Mouse (Mus musculus) ES-E14 (cell line): ENCODE results near the gene Klc2.

ENCODE experiments used
- HCFC1 ChIP-seq: IDR thresholded peaks from 2 replicates; pipeline ENCODE4 v1.6.1; 2012; ENCODE audit warnings: low read length, inconsistent platforms, borderline replicate concordance; ENCODE audit not compliant: insufficient read depth
- MAFK ChIP-seq: IDR thresholded peaks from 2 replicates; pipeline ENCODE4 v1.6.1; 2014; ENCODE audit warnings: mild to moderate bottlenecking, low read depth, low read length, inconsistent platforms; ENCODE audit not compliant: insufficient read depth
- ZC3H11A ChIP-seq: IDR thresholded peaks from 2 replicates; pipeline ENCODE4 v1.6.1; 2012; ENCODE audit warnings: low read depth, mild to moderate bottlenecking, inconsistent platforms, low read length, borderline replicate concordance

DNA sequence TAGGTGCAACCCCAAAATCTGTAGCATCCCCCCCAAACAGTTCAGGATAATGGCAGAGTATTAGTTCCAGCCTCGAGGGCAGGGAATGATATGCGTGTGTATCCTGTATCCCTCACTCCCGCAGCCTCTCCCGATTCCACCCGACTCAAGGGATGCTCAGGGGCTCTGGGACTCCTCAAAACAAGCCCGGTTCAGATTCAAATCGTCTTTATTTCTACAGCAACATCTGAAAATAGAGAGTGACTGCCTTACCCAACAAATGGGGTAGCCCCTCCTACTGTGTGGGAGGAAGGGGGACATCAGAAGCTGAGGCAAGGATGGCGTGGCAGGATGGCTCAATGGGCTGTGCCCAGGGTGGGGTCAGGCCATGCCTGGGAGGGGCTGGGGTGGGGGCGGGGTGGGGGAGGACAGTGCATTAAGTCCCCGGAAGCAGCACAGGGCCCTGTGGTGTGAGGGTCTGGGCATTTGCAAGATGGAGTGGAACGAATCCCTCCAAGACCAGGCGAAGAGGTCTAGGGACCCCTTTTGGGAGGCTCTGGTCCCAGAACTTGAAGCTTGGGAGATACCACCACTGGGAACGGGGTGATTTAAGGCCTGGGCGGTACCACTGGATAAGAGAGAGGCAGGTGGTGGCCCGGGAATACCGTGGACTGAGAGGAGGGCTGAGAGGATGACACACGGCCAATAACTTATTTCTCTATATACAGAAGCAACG is 10.6 kb downstream of the Klc2 start:
- TF ChIP-seq ZC3H11A (no peak), HCFC1 (no peak), MAFK (no peak)
